Mouse (Mus musculus) thymus, adult 2 months (tissue): ENCODE results near the gene Rplp2. TPM values are rescaled to one million over a fixed set of nuclear protein-coding genes. Genes with fewer than 3 reads are reported as not detected.

Experiments used
- DNase-seq: peaks from one replicate; pipeline ENCODE4 v3.0.0; 2021
- H3K27ac ChIP-seq: fragments of 200-500 bp; 2 replicates; pipeline ENCODE4 v1.5.1; 2012; ENCODE audit warnings: low read length, control low read depth; ENCODE audit not compliant: control insufficient read depth, insufficient read depth
- H3K27me3 ChIP-seq: fragments of 200-500 bp; 2 replicates; pipeline ENCODE4 v1.6.1; 2012; ENCODE audit warnings: mild to moderate bottlenecking, low read length, moderate library complexity, mixed read lengths; ENCODE audit not compliant: control insufficient read depth, insufficient read depth
- H3K36me3 ChIP-seq: fragments of 200-500 bp; 2 replicates; pipeline ENCODE4 v1.6.1; 2012; ENCODE audit warnings: mild to moderate bottlenecking, low read length, moderate library complexity; ENCODE audit not compliant: control insufficient read depth, insufficient read depth
- H3K4me1 ChIP-seq: fragments of 200-500 bp; replicated peaks from 2 replicates; pipeline ENCODE4 v1.6.1; 2012; ENCODE audit warnings: low read length; ENCODE audit not compliant: control insufficient read depth, insufficient read depth
- H3K4me3 ChIP-seq: fragments of 200-500 bp; 2 replicates; pipeline ENCODE4 v1.5.1; 2012; ENCODE audit warnings: mild to moderate bottlenecking, low read length, control low read depth, moderate library complexity; ENCODE audit not compliant: control insufficient read depth, insufficient read depth
- CTCF ChIP-seq: fragments of 200-500 bp; IDR thresholded peaks from 2 replicates; pipeline ENCODE4 v1.5.1; 2012; ENCODE audit warnings: mild to moderate bottlenecking, control low read depth, low read length, moderate library complexity, borderline replicate concordance; ENCODE audit not compliant: control insufficient read depth, poor library complexity, insufficient read depth; ENCODE audit errors: extremely low read depth
- POLR2A ChIP-seq: fragments of 200-500 bp; IDR thresholded peaks from 2 replicates; pipeline ENCODE4 v1.6.1; 2012; ENCODE audit warnings: mild to moderate bottlenecking, low read length, control low read depth, moderate library complexity; ENCODE audit not compliant: control insufficient read depth, poor library complexity, insufficient read depth; ENCODE audit errors: extremely low read depth
- WGBS: fragments of 180-500 bp; shearing (Covaris S2); methylation state at CpG from one replicate; pipeline ENCODE4 v1.1.7; 2018; 5-methylcytosine and 5-hydroxymethylcytosine counted together
- polyA plus RNA-seq: library from polyadenylated mRNA; depleted of rRNA; stranded (reverse); fragments of >200 nt; gene quantifications from 2 replicates; pipeline ENCODE4 v1.2.3, GENCODE M21; 2012; rRNA removed

Gene Rplp2
- polyA plus RNA-seq, 1 experiment = 750 TPM

GRCm38 (mm10) chr7:141487141-141487540, 40.0 kb downstream of the Rplp2 start:
- 97% methylated on average over 7 of the region's 7 CpGs for WGBS
- TF ChIP-seq CTCF = no peak
- no peak for TF ChIP-seq POLR2A
- no peaks in the 10 kb centered on the region for H3K36me3 ChIP-seq
- H3K4me1 ChIP-seq = peaks cover 5% of the 10 kb centered on the region
- H3K4me3 ChIP-seq = no peak overlapping the region
- peaks cover 4% of the 10 kb centered on the region; the same call in 1 of the 2 replicates for H3K27me3 ChIP-seq
- H3K27ac ChIP-seq = no peak overlapping the region
- DNase-seq = no peak

- Histone ChIP-seq H3K4me3 (no peak overlapping the region), H3K36me3 (no peaks in the 10 kb centered on the region), H3K4me1 (no peaks in the 10 kb centered on the region), H3K27me3 (no peaks in the 10 kb centered on the region), H3K27ac (no peak overlapping the region)
- no peak for DNase-seq
- WGBS = 95% methylated on average over 2 of the region's 2 CpGs
- TF ChIP-seq CTCF (no peak), POLR2A (no peak)
Observed at GRCm38 (mm10) chr7:141491151-141491550, 44.0 kb downstream of the Rplp2 start.

DNA sequence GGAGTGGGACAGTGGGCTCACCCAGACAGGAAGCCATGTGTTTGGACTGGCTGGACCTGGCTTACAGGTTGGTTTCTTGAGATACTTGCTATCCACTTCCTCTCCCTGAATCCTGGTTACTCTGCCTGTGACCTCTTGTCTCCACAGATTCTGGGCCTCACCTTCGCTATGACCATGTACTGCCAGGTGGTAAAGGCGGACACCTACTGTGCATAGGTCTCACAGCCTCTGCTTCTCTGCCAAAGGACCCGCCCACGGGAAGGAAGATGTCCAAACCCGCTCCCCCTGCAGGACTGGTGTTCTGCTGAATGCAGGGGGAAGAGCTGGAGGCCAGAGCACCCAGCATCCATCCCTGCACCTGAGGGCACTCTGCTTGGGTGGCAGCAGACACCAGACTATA, 45.6 kb downstream of the Rplp2 start:
- Histone ChIP-seq H3K27me3 (no peaks in the 10 kb centered on the region), H3K4me1 (no peaks in the 10 kb centered on the region), H3K4me3 (no peak overlapping the region), H3K27ac (no peak overlapping the region), H3K36me3 (no peaks in the 10 kb centered on the region)
- WGBS = 91% methylated on average over 5 of the region's 5 CpGs
- no peak for TF ChIP-seq CTCF
- no peak for TF ChIP-seq POLR2A
- DNase-seq = no peak

- Histone ChIP-seq H3K36me3 (no peaks in the 10 kb centered on the region), H3K4me3 (no peak overlapping the region), H3K27me3 (no peaks in the 10 kb centered on the region), H3K4me1 (no peaks in the 10 kb centered on the region), H3K27ac (no peak overlapping the region)
- no peak for TF ChIP-seq CTCF
- no peak for TF ChIP-seq POLR2A
- WGBS = 85% methylated on average over 1 of the region's 1 CpGs
- DNase-seq = no peak
Observed at GRCm38 (mm10) chr7:141493729-141494128, 46.6 kb downstream of the Rplp2 start.

- 90% methylated on average over 2 of the region's 2 CpGs for WGBS
- no peak for DNase-seq
- Histone ChIP-seq H3K36me3 (no peaks in the 10 kb centered on the region), H3K4me3 (no peak overlapping the region), H3K4me1 (no peaks in the 10 kb centered on the region), H3K27ac (no peak overlapping the region), H3K27me3 (no peaks in the 10 kb centered on the region)
- no peak for TF ChIP-seq CTCF
- TF ChIP-seq POLR2A = no peak
Observed at GRCm38 (mm10) chr7:141495379-141495778, 48.2 kb downstream of the Rplp2 start.

DNA sequence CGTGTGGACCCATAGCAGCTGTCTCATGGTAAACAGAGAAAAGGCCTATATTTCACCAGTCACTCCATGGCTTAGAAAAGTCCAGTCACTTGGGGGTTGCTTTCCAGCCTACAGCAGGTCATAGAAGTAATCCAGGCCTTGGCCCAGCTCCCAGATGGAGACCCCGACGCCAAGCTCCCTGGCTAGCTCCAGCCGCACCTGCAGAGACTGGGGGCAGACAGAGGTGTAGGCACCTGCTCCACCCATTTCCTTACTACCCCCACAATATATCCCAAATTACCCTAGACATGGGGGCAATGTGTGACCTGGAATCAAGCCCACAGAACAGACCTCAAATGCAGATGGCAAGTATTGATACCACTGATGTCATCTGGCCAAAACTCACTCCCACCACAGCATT, 48.8 kb downstream of the Rplp2 start:
- no peaks in the 10 kb centered on the region for H3K4me1 ChIP-seq
- no peak overlapping the region for H3K4me3 ChIP-seq
- TF ChIP-seq CTCF = no peak
- no peak for TF ChIP-seq POLR2A
- H3K27ac ChIP-seq = no peak overlapping the region
- 93% methylated on average over 4 of the region's 4 CpGs for WGBS
- DNase-seq = no peak
- no peaks in the 10 kb centered on the region for H3K36me3 ChIP-seq
- H3K27me3 ChIP-seq = no peaks in the 10 kb centered on the region

DNA sequence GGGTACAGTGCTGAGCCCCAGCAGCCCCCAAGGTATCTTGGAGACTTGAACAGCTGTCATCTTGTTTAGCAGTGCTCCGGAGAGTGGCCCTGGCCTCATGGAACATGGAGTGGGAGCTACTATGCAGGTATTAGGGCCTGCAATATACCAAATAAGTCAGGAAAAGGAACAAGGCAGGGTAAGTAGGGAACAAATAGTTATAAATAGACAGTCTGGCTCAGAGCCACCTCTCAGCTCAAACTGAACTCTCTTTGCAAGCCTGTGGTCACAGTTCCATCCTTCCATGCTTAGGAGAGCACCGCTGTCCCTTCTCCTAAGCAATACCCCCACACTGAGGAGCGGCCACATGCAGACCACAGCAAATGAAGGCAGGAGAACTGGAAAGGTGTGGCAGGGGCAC, 50.4 kb downstream of the Rplp2 start:
- no peaks in the 10 kb centered on the region for H3K36me3 ChIP-seq
- no peaks in the 10 kb centered on the region for H3K27me3 ChIP-seq
- H3K27ac ChIP-seq = no peak overlapping the region
- TF ChIP-seq CTCF (no peak), POLR2A (no peak)
- H3K4me1 ChIP-seq = no peaks in the 10 kb centered on the region
- no peak for DNase-seq
- no peak overlapping the region for H3K4me3 ChIP-seq
- WGBS = 90% methylated on average over 3 of the region's 3 CpGs

Other genes starting within 250 kb of the Rplp2 start
- gene Lmntd2, start 233.3 kb upstream of the Rplp2 start, polyA plus RNA-seq = 4.6 and 5.5 TPM in 2 replicates
- 29.8 TPM in 2 replicates for gene Rassf7, start 231.5 kb upstream of the Rplp2 start, polyA plus RNA-seq
- 64.1 and 80.2 TPM in 2 replicates for gene Phrf1, start 218.6 kb upstream of the Rplp2 start, polyA plus RNA-seq
- 219 and 278 TPM in 2 replicates for gene Irf7, start 180.9 kb upstream of the Rplp2 start, polyA plus RNA-seq
- gene Cdhr5, start 170.6 kb upstream of the Rplp2 start, polyA plus RNA-seq = 2.2 and 2.7 TPM in 2 replicates
- gene Sct, start 168.2 kb upstream of the Rplp2 start, polyA plus RNA-seq = 10.3 and 10.6 TPM in 2 replicates
- gene Drd4, start 155.4 kb upstream of the Rplp2 start, polyA plus RNA-seq = 0.18 and 0.47 TPM in 2 replicates
- gene Deaf1, start 119.7 kb upstream of the Rplp2 start, polyA plus RNA-seq = 34.9 and 40.2 TPM in 2 replicates
- 78.1 and 81.8 TPM in 2 replicates for gene Tmem80, start 119.6 kb upstream of the Rplp2 start, polyA plus RNA-seq
- 20.2 and 25.4 TPM in 2 replicates for gene Eps8l2, start 108.5 kb upstream of the Rplp2 start, polyA plus RNA-seq
- gene Taldo1, start 55.2 kb upstream of the Rplp2 start, polyA plus RNA-seq = 216 and 235 TPM in 2 replicates
- 98.1 and 104 TPM in 2 replicates for gene Gatd1, start 33.2 kb upstream of the Rplp2 start, polyA plus RNA-seq
- gene Cend1, start 17.9 kb upstream of the Rplp2 start, polyA plus RNA-seq = 0.43 and 0.63 TPM in 2 replicates
- gene Slc25a22, start 9.5 kb upstream of the Rplp2 start, polyA plus RNA-seq = 114 and 128 TPM in 2 replicates
- gene Pidd1, start 3.3 kb upstream of the Rplp2 start, polyA plus RNA-seq = 109 and 133 TPM in 2 replicates
- gene Pnpla2, start 7.8 kb downstream of the Rplp2 start, polyA plus RNA-seq = 256 and 296 TPM in 2 replicates
- gene Cracr2b, start 13.7 kb downstream of the Rplp2 start, polyA plus RNA-seq = 10.0 and 14.9 TPM in 2 replicates
- 132 and 186 TPM in 2 replicates for gene Cd151, start 20.0 kb downstream of the Rplp2 start, polyA plus RNA-seq
- 31.1 and 39.3 TPM in 2 replicates for gene Polr2l, start 27.8 kb downstream of the Rplp2 start, polyA plus RNA-seq
- gene Tspan4, start 27.9 kb downstream of the Rplp2 start, polyA plus RNA-seq = 36.9 and 45.1 TPM in 2 replicates
- 26.5 and 36.8 TPM in 2 replicates for gene Chid1, start 92.5 kb downstream of the Rplp2 start, polyA plus RNA-seq
- gene Ap2a2, start 114.8 kb downstream of the Rplp2 start, polyA plus RNA-seq = 40.9 and 45.7 TPM in 2 replicates
- 0.16 and 0.17 TPM in 2 replicates for gene Muc6, start 207.9 kb downstream of the Rplp2 start, polyA plus RNA-seq
- 1.2 and 1.4 TPM in 2 replicates for gene Muc2, start 243.0 kb downstream of the Rplp2 start, polyA plus RNA-seq